Mouse (Mus musculus) megakaryocyte-erythroid progenitor cell, adult 5 weeks (primary cell): ENCODE measurements around the gene Adipoq. TPM values are rescaled to one million over a fixed set of nuclear protein-coding genes. Genes with fewer than 3 reads are reported as not detected.

Experiments
- polyA plus RNA-seq: library from polyadenylated mRNA; stranded (reverse); fragments of >175 nt; gene quantifications from 2 replicates; pipeline ENCODE4 v1.2.3, GENCODE M21; 2012

Gene Adipoq
- polyA plus RNA-seq = 0.14 and 0.48 TPM in 2 replicates

GRCm38 (mm10) chr16:23146280-23146679, at the start of gene Adipoq:
Gene Adipoq (plus strand): TSS chr16:23146536.

DNA sequence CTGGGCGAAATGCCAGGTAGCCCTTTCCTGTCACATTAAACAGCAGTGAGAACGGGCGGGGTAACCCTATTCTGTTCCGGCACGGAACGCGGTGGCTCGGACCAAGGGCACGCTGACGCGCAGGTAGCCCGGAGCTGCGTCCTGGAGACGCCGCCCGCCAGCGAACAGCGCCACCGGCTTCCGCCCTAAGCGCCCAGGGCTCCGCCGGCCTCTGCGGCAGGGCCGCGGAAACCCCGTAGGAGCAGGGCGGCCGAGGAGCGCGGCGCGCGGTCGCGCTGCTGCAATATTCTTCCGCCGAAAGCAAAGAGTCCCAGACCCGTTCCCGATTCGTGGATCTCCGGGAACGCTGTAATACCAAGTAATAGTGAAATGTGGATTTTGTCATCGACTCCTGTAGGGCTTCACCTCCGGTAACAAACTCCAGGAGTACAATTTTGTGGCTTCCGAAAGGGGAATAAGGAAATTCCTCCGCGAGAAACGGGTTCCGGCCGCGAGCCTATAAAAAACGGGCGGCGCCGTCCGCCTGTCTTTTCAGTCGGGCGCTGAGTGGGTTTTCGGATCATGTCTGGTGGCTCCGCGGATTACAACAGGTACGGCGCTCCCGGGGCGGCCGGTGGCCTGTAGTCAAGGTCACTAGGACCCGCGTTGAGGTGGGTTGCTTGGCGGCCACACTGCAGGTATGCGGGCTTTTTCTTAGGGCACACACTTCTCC, 38.9 kb upstream of the Adipoq start, which contains the start of gene Eif4a2:
Gene Eif4a2, plus strand, starts transcription at position 214 of the 712 bp plus-strand sequence.

DNA sequence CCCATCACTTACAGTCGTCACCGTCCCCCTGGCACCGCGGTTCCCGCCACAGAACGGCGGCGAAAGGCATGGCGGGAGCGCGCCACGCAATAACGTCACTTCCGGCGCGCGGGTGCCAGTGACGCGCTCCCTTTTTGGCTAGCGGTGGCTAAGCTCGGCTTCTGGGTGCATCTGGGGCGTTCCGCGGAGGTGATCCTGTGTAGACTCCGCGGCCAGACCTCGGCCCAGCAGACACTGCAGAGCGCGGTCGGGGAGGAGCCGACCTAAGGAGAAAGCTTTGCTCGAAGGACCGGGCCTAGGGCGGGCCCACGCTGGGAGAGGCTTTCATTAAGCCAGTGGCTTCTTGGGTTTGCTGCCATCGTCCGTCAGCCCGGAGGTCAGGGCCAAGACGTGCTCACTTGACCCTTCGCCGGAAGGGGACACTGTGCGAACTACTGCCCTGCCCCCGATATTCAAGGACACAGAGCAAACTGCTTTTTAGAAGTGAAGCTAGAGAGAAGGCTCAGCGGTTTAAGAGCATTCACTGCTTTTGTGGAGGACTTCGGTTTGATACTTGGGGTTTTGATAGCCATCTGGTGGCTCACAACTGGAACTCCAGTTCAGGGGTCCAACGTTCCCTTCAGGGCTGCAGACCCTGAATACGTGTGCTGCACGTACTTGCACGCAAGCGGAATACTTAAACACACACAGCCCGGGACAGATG, 18.5 kb upstream of the Adipoq start, which contains the start of gene Rfc4:
Gene Rfc4, minus strand, starts transcription at position 65 of the 703 bp plus-strand sequence.

Other genes with a start within 250 kb of the Adipoq start
- 0.06 TPM in 1 of 2 replicates, not detected in the other for gene Fetub, start 228.2 kb upstream of the Adipoq start, polyA plus RNA-seq
- gene Hrg, start 195.5 kb upstream of the Adipoq start, polyA plus RNA-seq = not detected in 2 replicates
- gene Kng2, start 117.1 kb upstream of the Adipoq start, polyA plus RNA-seq = not detected in 2 replicates
- gene Kng1, start 88.7 kb upstream of the Adipoq start, polyA plus RNA-seq = not detected in 2 replicates
- gene Eif4a2, start 39.1 kb upstream of the Adipoq start, polyA plus RNA-seq = 11.4 and 18.0 TPM in 2 replicates
- 37.5 and 43.0 TPM in 2 replicates for gene Rfc4, start 18.8 kb upstream of the Adipoq start, polyA plus RNA-seq
- 0.66 and 0.70 TPM in 2 replicates for gene St6gal1, start 78.2 kb downstream of the Adipoq start, polyA plus RNA-seq